Mouse (Mus musculus): Measurements from ENCODE around the gene Itga11. TPM values are rescaled to one million over a fixed set of nuclear protein-coding genes. Genes with fewer than 3 reads are reported as not detected.
A peak's percentile ranks its signal among the peaks of the same experiment; 100 is the strongest.

The Itga11 gene
- 6.1 and 7.9 TPM in 2 replicates for polyA plus RNA-seq (2015; fragmentation: Nextera tagmentation; extraction: Ambion mirVana)

DNA sequence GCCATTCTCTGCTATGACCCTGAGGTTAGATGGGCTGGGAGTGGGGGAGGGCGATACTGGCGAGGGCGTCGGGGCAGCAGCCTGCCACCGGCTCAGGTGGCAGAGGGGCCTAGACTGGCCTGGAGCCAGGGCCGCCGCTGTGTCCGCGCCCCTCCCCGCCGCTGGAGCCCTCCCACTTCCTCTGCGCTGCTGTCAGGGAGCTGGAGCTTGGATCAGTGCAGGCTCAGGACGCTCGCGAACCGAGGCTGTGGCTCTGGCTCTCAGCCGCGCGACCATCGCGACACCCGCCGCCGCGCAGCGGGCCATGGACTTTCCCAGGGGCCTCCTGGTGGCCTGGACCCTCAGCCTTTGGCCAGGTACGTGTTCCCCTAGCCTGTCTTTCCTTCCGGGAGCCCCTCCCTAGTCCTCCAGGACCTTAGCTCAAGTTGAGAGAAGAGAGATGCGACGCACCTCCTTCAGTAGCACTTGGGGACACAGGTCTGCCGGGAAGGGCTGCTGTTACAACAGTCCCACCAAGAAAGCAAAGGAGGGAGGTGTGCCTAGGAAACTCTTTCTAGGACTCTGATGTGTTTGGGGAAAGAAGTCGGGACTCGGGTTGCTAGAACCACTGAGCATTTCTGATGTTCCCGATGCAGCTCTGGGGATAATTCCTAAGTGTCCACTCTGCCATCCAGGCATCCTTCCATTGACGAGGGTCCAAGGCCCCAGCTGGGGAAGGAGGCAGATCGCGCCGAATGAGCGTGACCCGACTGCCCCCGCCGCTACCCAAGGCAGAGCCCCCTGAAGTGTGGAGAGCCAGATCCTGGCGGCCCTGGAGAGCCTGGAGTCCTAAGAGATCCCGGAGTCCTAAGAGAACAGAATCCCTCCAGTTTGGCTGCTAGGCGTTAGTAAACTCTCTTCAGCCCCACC is at the start of gene Itga11:
Gene Itga11 (plus strand): TSS at position 186 of the 909 bp plus-strand sequence.
- Histone ChIP-seq H3K27ac (replicated peaks) (peak within 1 kb of the TSS; percentile 48), H3K36me3 (no peaks in the 10 kb centered on the region), H3K4me3 (replicated peaks) (peak within 1 kb of the TSS; percentile 50), H3K4me1 (peaks cover 20% of the 10 kb centered on the region), H3K9ac (peak within 1 kb of the TSS; percentile 47), H3K9me3 (replicated peaks) (no peaks in the 10 kb centered on the region), H3K27me3 (peaks cover 33% of the 10 kb centered on the region), H3K4me2 (replicated peaks) (peak within 1 kb of the TSS; percentile 86)
- ATAC-seq (ENCODE audit: insufficient number of reproducible peaks, low FRiP score, low TSS enrichment, low read depth), result peak; percentile 74; the same call in 1 of the 2 replicates
- WGBS, result under 1% methylated on average over 45 of the region's 45 CpGs

DNA sequence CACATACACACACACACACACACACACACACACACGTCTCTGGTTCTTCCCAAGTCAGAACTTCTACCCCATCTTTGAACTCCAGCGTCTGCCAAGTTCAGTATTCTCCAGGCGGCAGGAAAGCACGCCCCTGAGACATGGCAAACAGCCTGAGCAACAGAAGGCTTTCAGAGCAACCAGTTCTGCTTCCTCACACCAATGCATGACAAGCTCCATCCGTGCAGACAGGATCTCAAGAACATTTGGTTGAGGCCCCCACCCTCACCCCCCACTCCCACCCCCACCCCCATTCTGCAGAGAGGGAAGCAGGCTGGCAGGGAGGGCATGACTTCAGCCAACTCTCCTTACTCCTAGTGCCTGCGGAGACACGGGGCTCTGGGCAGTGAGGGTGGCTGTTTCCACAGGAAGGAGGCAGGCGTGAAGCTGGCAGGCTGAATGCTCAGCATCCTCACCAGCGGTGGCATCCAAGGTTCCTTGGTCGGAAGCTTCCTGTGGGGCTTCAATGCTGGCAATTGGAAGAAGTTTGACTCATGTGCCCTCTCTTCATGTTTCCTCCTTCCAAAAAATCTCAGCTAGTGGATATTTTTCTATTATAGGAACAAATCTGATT is 46.9 kb upstream of the Itga11 start:
- Histone ChIP-seq H3K27me3 (no peaks in the 10 kb centered on the region), H3K36me3 (no peaks in the 10 kb centered on the region), H3K4me2 (replicated peaks) (no peak overlapping the region), H3K4me1 (peaks cover 3% of the 10 kb centered on the region; the same call in 1 of the 2 replicates), H3K4me3 (replicated peaks) (no peak overlapping the region), H3K9me3 (replicated peaks) (no peaks in the 10 kb centered on the region), H3K9ac (no peak overlapping the region), H3K27ac (replicated peaks) (no peak overlapping the region)
- WGBS, result 52% methylated on average over 10 of the region's 10 CpGs
- ATAC-seq (ENCODE audit: insufficient number of reproducible peaks, low FRiP score, low TSS enrichment, low read depth), result no peak

DNA sequence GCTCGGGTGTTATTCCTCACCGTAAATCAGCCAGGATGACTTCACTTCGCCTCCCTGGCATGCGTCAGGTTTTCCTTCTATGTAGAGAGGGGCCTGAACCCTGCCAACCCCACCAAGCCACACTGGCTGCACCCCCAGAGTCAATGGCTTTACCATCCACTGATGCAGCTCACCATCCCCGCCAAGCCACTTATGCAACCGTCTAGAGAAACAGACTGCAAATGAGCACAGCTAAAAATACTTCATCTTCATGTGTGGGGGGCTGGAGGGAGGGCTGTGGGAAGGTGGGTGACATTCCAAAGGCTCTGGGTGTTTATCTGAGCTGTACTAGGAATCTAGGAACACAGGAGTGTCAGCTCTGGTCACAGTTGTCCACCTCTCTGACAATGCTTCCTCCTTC is 45.2 kb upstream of the Itga11 start:
- WGBS, result 62% methylated on average over 6 of the region's 6 CpGs
- Histone ChIP-seq H3K4me3 (replicated peaks) (no peak overlapping the region), H3K36me3 (no peaks in the 10 kb centered on the region), H3K9ac (no peak overlapping the region), H3K4me1 (peaks cover 3% of the 10 kb centered on the region; the same call in 1 of the 2 replicates), H3K27ac (replicated peaks) (no peak overlapping the region), H3K27me3 (no peaks in the 10 kb centered on the region), H3K9me3 (replicated peaks) (no peaks in the 10 kb centered on the region), H3K4me2 (replicated peaks) (no peak overlapping the region)
- ATAC-seq (ENCODE audit: insufficient number of reproducible peaks, low FRiP score, low TSS enrichment, low read depth), result no peak

DNA sequence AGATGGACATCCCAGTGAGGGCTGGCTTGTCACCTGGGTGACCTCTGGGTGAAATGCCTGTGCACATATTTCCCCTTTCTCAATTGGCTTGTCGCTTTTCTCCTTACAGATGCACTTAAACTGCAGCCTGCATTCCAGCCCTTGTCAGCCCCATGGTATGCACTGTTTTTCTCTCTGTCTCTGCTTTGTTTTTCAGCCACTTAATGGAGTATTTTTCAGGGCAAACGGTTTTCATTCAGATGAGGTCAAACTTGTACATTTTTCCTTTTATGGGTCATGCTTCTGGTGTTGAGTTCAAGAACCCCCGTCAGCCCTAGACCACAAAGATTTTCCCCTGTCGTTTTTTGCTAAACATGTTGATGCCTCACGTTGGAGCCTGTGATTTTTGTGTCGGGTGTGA is 39.6 kb upstream of the Itga11 start:
- ATAC-seq (ENCODE audit: insufficient number of reproducible peaks, low FRiP score, low TSS enrichment, low read depth), result no peak
- Histone ChIP-seq H3K9me3 (replicated peaks) (no peaks in the 10 kb centered on the region), H3K27ac (replicated peaks) (no peak overlapping the region), H3K27me3 (no peaks in the 10 kb centered on the region), H3K9ac (no peak overlapping the region), H3K4me3 (replicated peaks) (no peak overlapping the region), H3K4me1 (no peaks in the 10 kb centered on the region), H3K4me2 (replicated peaks) (no peak overlapping the region), H3K36me3 (no peaks in the 10 kb centered on the region)
- 34% methylated on average over 6 of the region's 6 CpGs for WGBS

DNA sequence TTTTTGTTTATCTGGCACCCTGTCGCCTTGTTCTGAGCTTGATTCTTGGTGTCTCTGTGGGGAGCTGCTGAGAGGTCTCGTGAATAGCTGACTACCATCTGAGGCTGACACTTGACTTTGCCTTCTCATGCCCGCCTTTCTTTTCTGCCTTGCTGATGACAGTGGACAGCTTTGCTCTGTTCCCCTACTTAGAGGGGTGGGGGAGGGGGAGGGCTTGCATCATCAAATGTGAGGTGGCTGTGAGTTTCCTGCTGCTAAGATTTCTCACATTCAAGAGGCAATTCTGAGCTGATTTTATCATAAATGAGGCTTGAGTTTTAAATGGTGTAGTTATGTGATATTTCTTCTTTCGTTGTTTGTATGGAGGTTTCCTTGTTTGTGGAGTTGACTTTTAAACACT is 37.9 kb upstream of the Itga11 start:
- ATAC-seq (ENCODE audit: insufficient number of reproducible peaks, low FRiP score, low TSS enrichment, low read depth), result no peak
- H3K9ac ChIP-seq, result no peak overlapping the region
- WGBS, result 61% methylated on average over 4 of the region's 4 CpGs
- no peak overlapping the region for H3K4me3 ChIP-seq (replicated peaks)
- H3K9me3 ChIP-seq (replicated peaks), result no peaks in the 10 kb centered on the region
- H3K36me3 ChIP-seq, result no peaks in the 10 kb centered on the region
- H3K27me3 ChIP-seq, result no peaks in the 10 kb centered on the region
- no peak overlapping the region for H3K4me2 ChIP-seq (replicated peaks)
- no peaks in the 10 kb centered on the region; the same call in 1 of the 2 replicates for H3K4me1 ChIP-seq
- H3K27ac ChIP-seq (replicated peaks), result no peak overlapping the region

DNA sequence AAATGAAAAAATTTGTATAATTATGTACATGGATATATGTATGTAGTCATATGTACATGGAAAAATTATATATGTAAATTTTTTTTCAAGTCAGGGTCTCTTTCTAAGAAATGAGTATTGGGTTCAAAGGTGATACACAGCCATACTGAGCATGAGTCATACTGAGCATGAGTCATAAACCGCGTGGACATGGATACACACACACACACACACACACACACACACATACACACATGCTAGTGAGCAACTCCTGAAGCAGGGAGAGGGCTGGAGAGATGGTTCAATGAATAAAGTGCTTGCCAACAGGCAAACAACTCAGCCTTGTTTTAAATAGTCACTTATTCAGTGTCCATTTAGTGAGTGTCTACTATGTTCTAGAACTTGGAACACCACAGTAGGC is 37.4 kb upstream of the Itga11 start:
- H3K36me3 ChIP-seq, result no peaks in the 10 kb centered on the region
- H3K27ac ChIP-seq (replicated peaks), result no peak overlapping the region
- peaks cover under 1% of the 10 kb centered on the region; the same call in 1 of the 2 replicates for H3K4me1 ChIP-seq
- ATAC-seq (ENCODE audit: insufficient number of reproducible peaks, low FRiP score, low TSS enrichment, low read depth), result no peak
- no peak overlapping the region for H3K9ac ChIP-seq
- WGBS, result 75% methylated on average over 2 of the region's 2 CpGs
- H3K4me3 ChIP-seq (replicated peaks), result no peak overlapping the region
- H3K27me3 ChIP-seq, result no peaks in the 10 kb centered on the region
- no peaks in the 10 kb centered on the region for H3K9me3 ChIP-seq (replicated peaks)
- H3K4me2 ChIP-seq (replicated peaks), result no peak overlapping the region

DNA sequence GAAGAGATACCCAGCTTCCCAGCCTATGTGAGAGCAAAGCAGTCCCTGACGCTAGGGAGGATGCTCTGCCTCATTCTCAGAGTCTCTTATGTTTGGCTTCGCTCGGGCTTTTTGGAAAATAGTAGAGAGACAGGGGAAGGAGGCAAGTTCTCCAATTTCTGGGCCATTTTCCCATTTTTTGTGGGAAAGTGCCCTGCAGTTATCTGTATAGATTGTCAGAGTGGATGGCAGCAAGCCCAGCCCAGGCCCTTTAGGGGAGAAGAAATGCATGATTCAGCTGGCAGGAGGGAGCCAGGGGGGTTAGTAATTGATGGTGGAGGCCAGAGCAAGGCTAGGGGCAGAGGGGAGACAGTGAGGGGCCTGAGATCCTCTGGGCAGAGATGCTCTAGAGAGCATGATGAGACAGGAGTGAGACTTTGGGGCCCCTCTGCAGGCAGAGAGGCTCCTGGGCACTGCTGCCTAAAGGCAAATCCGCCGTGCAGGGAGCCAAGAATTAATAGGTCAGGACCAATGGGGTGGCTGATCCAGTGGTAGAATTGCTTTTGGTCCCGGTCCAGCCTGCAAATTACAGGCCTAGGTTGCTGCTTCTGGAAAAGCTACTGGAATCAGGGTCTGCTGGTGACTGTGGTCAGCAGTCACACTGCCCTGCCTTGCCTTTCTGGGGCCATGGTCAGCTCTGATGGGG is 31.8 kb upstream of the Itga11 start:
- peak overlapping the region; percentile 53 for H3K27ac ChIP-seq (replicated peaks)
- 48% methylated on average over 6 of the region's 6 CpGs for WGBS

DNA sequence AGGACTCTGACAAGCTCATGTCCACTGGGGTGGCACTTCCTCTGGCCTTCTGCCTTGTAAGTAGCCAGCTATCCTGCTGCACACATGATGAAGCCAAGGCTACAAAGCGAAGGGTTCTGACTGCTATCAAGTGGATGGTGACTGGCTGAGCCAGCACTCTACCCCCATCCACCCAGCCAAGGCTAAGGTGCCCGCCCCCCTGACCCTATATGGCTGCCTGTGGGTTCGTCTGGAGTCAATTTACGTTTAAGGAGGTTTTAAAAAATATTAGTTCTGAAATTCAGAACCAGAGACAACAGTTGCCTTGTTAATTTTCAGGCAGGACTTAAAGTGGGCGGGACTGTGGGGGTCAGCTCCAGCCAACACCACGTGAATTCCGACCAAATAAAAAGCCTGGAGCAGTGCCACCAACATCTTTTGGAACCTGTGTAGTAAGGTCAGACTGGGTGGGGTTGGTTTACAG is 30.9 kb upstream of the Itga11 start:
- H3K4me2 ChIP-seq (replicated peaks), result no peak overlapping the region
- H3K4me3 ChIP-seq (replicated peaks), result no peak overlapping the region
- ATAC-seq (ENCODE audit: insufficient number of reproducible peaks, low FRiP score, low TSS enrichment, low read depth), result peak; percentile 71
- 43% methylated on average over 7 of the region's 7 CpGs for WGBS
- H3K36me3 ChIP-seq, result no peaks in the 10 kb centered on the region
- no peak overlapping the region for H3K9ac ChIP-seq
- no peaks in the 10 kb centered on the region for H3K9me3 ChIP-seq (replicated peaks)
- peaks cover 20% of the 10 kb centered on the region for H3K4me1 ChIP-seq
- H3K27ac ChIP-seq (replicated peaks), result peak overlapping the region; percentile 53; the same call in 1 of the 2 replicates
- no peaks in the 10 kb centered on the region for H3K27me3 ChIP-seq

More for the DNA sequence above, 31.8 kb upstream of the Itga11 start:
- Histone ChIP-seq H3K4me1 (peaks cover 20% of the 10 kb centered on the region), H3K36me3 (no peaks in the 10 kb centered on the region), H3K4me3 (replicated peaks) (no peak overlapping the region), H3K27me3 (no peaks in the 10 kb centered on the region), H3K9ac (no peak overlapping the region), H3K9me3 (replicated peaks) (no peaks in the 10 kb centered on the region), H3K4me2 (replicated peaks) (no peak overlapping the region)
- peak; percentile 49 for ATAC-seq (ENCODE audit: insufficient number of reproducible peaks, low FRiP score, low TSS enrichment, low read depth)

DNA sequence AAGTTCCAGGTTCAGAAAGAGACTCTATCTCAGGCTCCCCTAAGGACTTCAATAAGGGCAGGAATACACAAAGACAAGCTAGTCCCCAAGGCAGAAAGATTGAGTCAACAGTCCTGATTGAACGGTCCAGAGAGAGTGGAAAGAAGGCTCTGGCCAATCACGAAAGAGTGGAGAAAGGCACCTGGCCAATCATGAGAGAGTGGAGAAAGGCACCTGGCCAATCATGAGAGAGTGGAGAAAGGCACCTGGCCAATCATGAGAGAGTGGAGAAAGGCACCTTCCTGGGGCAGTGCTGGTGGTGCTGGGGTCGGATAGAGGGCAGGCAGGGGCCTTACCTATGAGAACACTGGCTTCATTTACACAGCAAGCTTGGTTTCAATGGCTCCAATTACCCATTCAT is 28.2 kb upstream of the Itga11 start:
- H3K4me2 ChIP-seq (replicated peaks), result no peak overlapping the region
- H3K27ac ChIP-seq (replicated peaks), result no peak overlapping the region

DNA sequence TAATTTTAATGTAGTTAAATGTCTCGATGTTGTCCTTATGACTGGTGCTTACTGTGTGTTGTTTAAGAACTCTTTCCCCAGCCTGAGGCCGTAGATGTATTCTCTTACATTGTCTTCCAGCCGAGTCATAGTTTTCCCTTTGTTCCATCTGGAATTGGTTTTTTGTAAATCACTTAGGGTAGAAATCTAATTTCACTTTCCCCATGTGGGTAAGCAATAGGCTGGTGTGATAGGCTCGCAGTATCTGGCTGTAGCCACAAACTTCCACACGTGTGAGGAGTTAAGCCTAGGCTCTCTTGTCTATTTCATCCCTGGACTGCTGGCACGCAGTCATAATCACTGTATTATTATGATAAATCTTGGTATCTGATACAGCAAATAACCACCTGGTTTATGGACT is 26.9 kb upstream of the Itga11 start:
- no peak for ATAC-seq (ENCODE audit: insufficient number of reproducible peaks, low FRiP score, low TSS enrichment, low read depth)
- WGBS, result 34% methylated on average over 6 of the region's 6 CpGs
- Histone ChIP-seq H3K4me1 (peaks cover 19% of the 10 kb centered on the region), H3K36me3 (no peaks in the 10 kb centered on the region), H3K4me3 (replicated peaks) (no peak overlapping the region), H3K27ac (replicated peaks) (no peak overlapping the region; the same call in 1 of the 2 replicates), H3K27me3 (no peaks in the 10 kb centered on the region), H3K9ac (no peak overlapping the region), H3K9me3 (replicated peaks) (no peaks in the 10 kb centered on the region), H3K4me2 (replicated peaks) (no peak overlapping the region)

More for the DNA sequence above, 28.2 kb upstream of the Itga11 start:
- no peaks in the 10 kb centered on the region for H3K9me3 ChIP-seq (replicated peaks)
- H3K9ac ChIP-seq, result no peak overlapping the region
- H3K36me3 ChIP-seq, result no peaks in the 10 kb centered on the region
- peaks cover 24% of the 10 kb centered on the region for H3K4me1 ChIP-seq
- no peak for ATAC-seq (ENCODE audit: insufficient number of reproducible peaks, low FRiP score, low TSS enrichment, low read depth)
- no peaks in the 10 kb centered on the region for H3K27me3 ChIP-seq
- 71% methylated on average over 3 of the region's 3 CpGs for WGBS
- no peak overlapping the region for H3K4me3 ChIP-seq (replicated peaks)

DNA sequence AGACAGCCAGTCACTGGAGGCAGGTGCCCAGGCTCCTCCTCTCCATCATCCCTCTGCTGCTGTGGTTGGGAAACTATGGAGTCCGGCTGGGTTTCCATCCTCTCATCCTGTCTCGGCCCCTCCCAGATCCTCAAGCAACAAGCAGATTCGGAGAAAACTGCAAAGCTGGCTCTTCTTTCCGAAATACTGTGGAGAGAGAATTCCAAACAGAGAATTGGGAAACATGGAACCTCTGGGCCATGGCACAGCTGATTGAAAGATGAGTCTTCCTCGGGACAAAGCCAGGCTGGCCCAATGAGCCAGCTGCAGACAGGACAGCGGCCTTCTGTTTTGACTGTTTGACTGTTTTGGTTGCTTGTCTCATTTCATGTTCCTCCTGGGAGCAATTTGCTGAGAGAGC is 23.3 kb upstream of the Itga11 start:
- Histone ChIP-seq H3K4me3 (replicated peaks) (no peak overlapping the region), H3K36me3 (no peaks in the 10 kb centered on the region), H3K9ac (no peak overlapping the region), H3K4me1 (peaks cover 5% of the 10 kb centered on the region; the same call in 1 of the 2 replicates), H3K27ac (replicated peaks) (no peak overlapping the region), H3K4me2 (replicated peaks) (no peak overlapping the region), H3K27me3 (no peaks in the 10 kb centered on the region), H3K9me3 (replicated peaks) (no peaks in the 10 kb centered on the region)
- no peak for ATAC-seq (ENCODE audit: insufficient number of reproducible peaks, low FRiP score, low TSS enrichment, low read depth)
- WGBS, result 45% methylated on average over 6 of the region's 6 CpGs
